8 mouse cellular contexts compared by ENCODE assay signal in the genomic region with DNA sequence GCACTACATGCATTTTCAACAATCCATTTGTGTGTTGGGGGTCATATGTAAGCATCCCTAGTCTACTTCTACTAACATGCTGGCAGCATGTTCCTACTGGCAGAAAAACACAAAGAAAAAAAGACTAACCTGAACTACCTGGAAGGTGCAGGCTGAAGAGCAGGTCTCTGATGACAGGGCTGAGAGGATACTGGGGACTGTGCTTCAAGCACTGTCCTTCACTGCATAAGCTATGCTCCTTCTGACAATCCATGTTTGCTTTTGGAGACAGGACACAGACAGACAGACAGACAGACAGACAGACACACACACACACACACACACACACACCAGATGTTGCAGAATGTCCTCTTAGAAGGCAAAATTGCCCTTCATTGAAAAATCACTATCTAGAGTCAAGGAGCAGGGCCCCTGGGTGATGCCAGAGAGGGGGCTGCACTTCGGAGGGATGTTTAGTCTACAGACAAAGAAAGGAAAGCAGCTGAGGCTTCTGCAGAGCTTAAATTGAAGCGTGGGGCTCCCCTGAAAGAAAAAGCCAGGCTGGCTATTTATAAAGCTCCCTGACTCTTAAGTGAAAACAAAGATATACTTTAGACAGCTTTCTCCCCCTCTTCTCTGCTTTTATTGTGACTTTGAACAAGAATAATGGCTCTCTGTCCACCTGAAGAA.
A peak's percentile ranks its signal among the peaks of the same experiment; 100 is the strongest.
DNase-seq lines count a peak whose midpoint lies in the region; ATAC-seq and TF ChIP-seq lines count a peak whose summit lies in the region.

No protein-coding gene starts in this region.

- 74% methylated on average over 2 of the region's 2 CpGs for WGBS in kidney, adult 2 months
- 10% methylated on average over 2 of the region's 2 CpGs for WGBS in embryonic facial prominence, embryonic 12.5 days
- 8% methylated on average over 2 of the region's 2 CpGs for WGBS in hindbrain, embryonic 16.5 days
- 11% methylated on average over 2 of the region's 2 CpGs for WGBS in midbrain, postnatal 0 days

- H3K4me1 ChIP-seq in kidney, adult 2 months (ENCODE audit: control insufficient read depth, insufficient read depth, low read length): peaks cover 21% of the 10 kb centered on the region
- peaks cover 43% of the 10 kb centered on the region for H3K4me1 ChIP-seq in embryonic facial prominence, embryonic 12.5 days
- peaks cover 27% of the 10 kb centered on the region for H3K4me1 ChIP-seq in hindbrain, embryonic 16.5 days (ENCODE audit: control insufficient read depth, insufficient read depth, low read depth, low read length)
- peaks cover 17% of the 10 kb centered on the region for H3K4me1 ChIP-seq in midbrain, postnatal 0 days (ENCODE audit: insufficient read depth, low read length)

- DNase-seq in kidney, adult 2 months: peak; percentile 10
- no peak for DNase-seq in kidney, adult 9 months
- DNase-seq in midbrain, postnatal 0 days (ENCODE audit: low spot score): no peak
- DNase-seq in layer of hippocampus, postnatal 25 days (ENCODE audit: extremely low spot score in 1 of 2, low spot score in 1 of 2): no peak
- DNase-seq in kidney, postnatal 36 days: no peak
- no peak for DNase-seq in left cerebral cortex, postnatal 25 days (ENCODE audit: low spot score in 2 of 2)

- TF ChIP-seq CTCF in kidney, adult 2 months (conservative IDR thresholded peaks at IDR 0.05; ENCODE audit: insufficient read depth, insufficient read length, low read depth, low read length): no peak
- TF ChIP-seq CTCF in midbrain, postnatal 0 days (IDR thresholded peaks at IDR 0.05): no peak

- H3K9me3 ChIP-seq in embryonic facial prominence, embryonic 12.5 days: no peaks in the 10 kb centered on the region
- H3K9me3 ChIP-seq in hindbrain, embryonic 16.5 days (ENCODE audit: control insufficient read depth, low read length): no peaks in the 10 kb centered on the region
- H3K9me3 ChIP-seq in midbrain, postnatal 0 days (ENCODE audit: low read length): no peaks in the 10 kb centered on the region

- no peak overlapping the region for H3K4me3 ChIP-seq in kidney, adult 2 months (ENCODE audit: insufficient read depth, low read depth, low read length)
- H3K4me3 ChIP-seq in embryonic facial prominence, embryonic 12.5 days: no peak overlapping the region
- H3K4me3 ChIP-seq in hindbrain, embryonic 16.5 days (ENCODE audit: low read length): no peak overlapping the region
- H3K4me3 ChIP-seq in midbrain, postnatal 0 days (ENCODE audit: low read depth, low read length): no peak overlapping the region

- H3K27ac ChIP-seq in kidney, adult 2 months (ENCODE audit: insufficient read depth, low read depth, low read length): peak overlapping the region; percentile 4
- peak overlapping the region; percentile 78 for H3K27ac ChIP-seq in embryonic facial prominence, embryonic 12.5 days
- peak overlapping the region; percentile 71 for H3K27ac ChIP-seq in hindbrain, embryonic 16.5 days (ENCODE audit: low read depth, low read length)
- peak overlapping the region; percentile 34; the same call in 1 of the 2 replicates for H3K27ac ChIP-seq in midbrain, postnatal 0 days (ENCODE audit: low read depth, low read length)

- H3K9ac ChIP-seq in embryonic facial prominence, embryonic 12.5 days: no peak overlapping the region
- no peak overlapping the region for H3K9ac ChIP-seq in hindbrain, embryonic 16.5 days (ENCODE audit: low read depth, low read length)
- H3K9ac ChIP-seq in midbrain, postnatal 0 days (replicated peaks; ENCODE audit: low read length, poor library complexity, severe bottlenecking): no peak overlapping the region

- no peaks in the 10 kb centered on the region for H3K27me3 ChIP-seq in kidney, adult 2 months (replicated peaks; ENCODE audit: control insufficient read depth, insufficient read depth, low read length)
- H3K27me3 ChIP-seq in embryonic facial prominence, embryonic 12.5 days: no peaks in the 10 kb centered on the region
- no peaks in the 10 kb centered on the region for H3K27me3 ChIP-seq in hindbrain, embryonic 16.5 days (replicated peaks; ENCODE audit: control insufficient read depth, insufficient read depth, low read length)
- H3K27me3 ChIP-seq in midbrain, postnatal 0 days (ENCODE audit: insufficient read depth, low read length): no peaks in the 10 kb centered on the region

- TF ChIP-seq POLR2A in kidney, adult 2 months (IDR thresholded peaks at IDR 0.05; ENCODE audit: low read depth, low read length): no peak

- ATAC-seq in embryonic facial prominence, embryonic 12.5 days (ENCODE audit: insufficient number of reproducible peaks, insufficient read depth, low FRiP score, low TSS enrichment): no peak
- ATAC-seq in hindbrain, embryonic 16.5 days: no peak
- ATAC-seq in midbrain, postnatal 0 days (ENCODE audit: low FRiP score): no peak

- intact Hi-C loops in left cerebral cortex, postnatal 25 days (cut with DNase I): no loop called here

- H3K36me3 ChIP-seq in kidney, adult 2 months (ENCODE audit: control insufficient read depth, insufficient read depth, low read length): no peaks in the 10 kb centered on the region
- no peaks in the 10 kb centered on the region for H3K36me3 ChIP-seq in embryonic facial prominence, embryonic 12.5 days
- no peaks in the 10 kb centered on the region for H3K36me3 ChIP-seq in hindbrain, embryonic 16.5 days (ENCODE audit: control insufficient read depth, insufficient read depth, low read length)
- H3K36me3 ChIP-seq in midbrain, postnatal 0 days (ENCODE audit: insufficient read depth, low read length): no peaks in the 10 kb centered on the region

- H3K4me2 ChIP-seq in embryonic facial prominence, embryonic 12.5 days (replicated peaks): no peak overlapping the region
- no peak overlapping the region for H3K4me2 ChIP-seq in hindbrain, embryonic 16.5 days (ENCODE audit: low read length)
- no peak overlapping the region for H3K4me2 ChIP-seq in midbrain, postnatal 0 days (ENCODE audit: low read depth, low read length, poor library complexity, severe bottlenecking)

Comparison
In these comparisons a context has a peak if more than half of its experiments do, and no peak if none do; other contexts are left out.
1. H3K27ac ChIP-seq: peak in every context shown above with its lines; median percentile 78 in embryonic facial prominence, embryonic 12.5 days; 71 in hindbrain, embryonic 16.5 days; 34 in midbrain, postnatal 0 days; 4 in kidney, adult 2 months.